Mouse (Mus musculus) heart, embryonic 11.5 days (tissue): ENCODE data around the gene March6. TPM values are rescaled to one million over a fixed set of nuclear protein-coding genes. Genes with fewer than 3 reads are reported as not detected.

Experiments
- ATAC-seq: fragments of 200-750 bp; cut with Nextera tagmentation; replicated peaks from 2 replicates; pipeline ENCODE4 v1.8.0; 2017; ENCODE audit warnings: moderate library complexity; ENCODE audit not compliant: insufficient number of reproducible peaks, low FRiP score, low TSS enrichment
- H3K27ac ChIP-seq: fragments of 300-500 bp; sonication (generic); 2 replicates; pipeline ENCODE4 v1.5.1; 2014; ENCODE audit warnings: mild to moderate bottlenecking, low read depth, low read length
- H3K27me3 ChIP-seq: fragments of 300-500 bp; sonication (generic); 2 replicates; pipeline ENCODE4 v1.6.1; 2014; ENCODE audit warnings: mild to moderate bottlenecking, low read length, mixed read lengths; ENCODE audit not compliant: control insufficient read depth, insufficient read depth
- H3K36me3 ChIP-seq: fragments of 300-500 bp; sonication (generic); 2 replicates; pipeline ENCODE4 v1.6.1; 2014; ENCODE audit warnings: mild to moderate bottlenecking, low read length, moderate library complexity, mixed read lengths; ENCODE audit not compliant: control insufficient read depth, insufficient read depth
- H3K4me1 ChIP-seq: fragments of 300-500 bp; sonication (generic); 2 replicates; pipeline ENCODE4 v1.6.1; 2014; ENCODE audit warnings: low read length; ENCODE audit not compliant: control insufficient read depth, insufficient read depth
- H3K4me2 ChIP-seq: fragments of 300-500 bp; sonication (generic); 2 replicates; pipeline ENCODE4 v1.6.1; 2014; ENCODE audit warnings: mild to moderate bottlenecking, moderate library complexity
- H3K4me3 ChIP-seq: fragments of 300-500 bp; sonication (generic); 2 replicates; pipeline ENCODE4 v1.5.1; 2014; ENCODE audit warnings: low read depth, low read length
- H3K9ac ChIP-seq: fragments of 300-500 bp; sonication (generic); 2 replicates; pipeline ENCODE4 v1.6.1; 2014; ENCODE audit warnings: mild to moderate bottlenecking, low read depth, low read length, moderate library complexity
- H3K9me3 ChIP-seq: fragments of 300-500 bp; sonication (generic); replicated peaks from 2 replicates; pipeline ENCODE4 v1.6.1; 2016; ENCODE audit warnings: low read length; ENCODE audit not compliant: control insufficient read depth
- WGBS: fragments of 180-500 bp; shearing (Covaris S2); extraction: QIAGEN DNeasy Blood & Tissue Kit; methylation state at CpG from one replicate; pipeline ENCODE4 v1.1.7; 2014; ENCODE audit not compliant: insufficient replicate concordance; 5-methylcytosine and 5-hydroxymethylcytosine counted together
- polyA plus RNA-seq: library from polyadenylated mRNA; unstranded; fragments of >200 nt; fragmentation: Nextera tagmentation; extraction: Ambion mirVana; gene quantifications from 2 replicates; pipeline ENCODE4 v1.2.1, GENCODE M21; 2014

The March6 gene
- polyA plus RNA-seq, 1 experiment from 2014 or later, result 31.1 TPM

- no peaks in the 10 kb centered on the region for H3K9me3 ChIP-seq
- peaks cover 23% of the 10 kb centered on the region for H3K4me1 ChIP-seq
- no peak overlapping the region for H3K4me2 ChIP-seq
- no peak overlapping the region for H3K27ac ChIP-seq
- H3K36me3 ChIP-seq, result no peaks in the 10 kb centered on the region
- no peaks in the 10 kb centered on the region for H3K27me3 ChIP-seq
- no peak for ATAC-seq
- 52% methylated on average over 7 of the region's 7 CpGs for WGBS
- no peak overlapping the region for H3K4me3 ChIP-seq
- H3K9ac ChIP-seq, result no peak overlapping the region
These were observed 36.6 kb upstream of the March6 start for GRCm38 (mm10) chr15:31567431-31567830.

- H3K4me1 ChIP-seq, result peaks cover 23% of the 10 kb centered on the region
- H3K27ac ChIP-seq, result no peak overlapping the region
- no peak overlapping the region for H3K4me2 ChIP-seq
- no peaks in the 10 kb centered on the region for H3K9me3 ChIP-seq
- no peak overlapping the region for H3K4me3 ChIP-seq
- H3K27me3 ChIP-seq, result no peaks in the 10 kb centered on the region
- 73% methylated on average over 1 of the region's 1 CpGs for WGBS
- no peak overlapping the region for H3K9ac ChIP-seq
- no peak for ATAC-seq
- no peaks in the 10 kb centered on the region for H3K36me3 ChIP-seq
These were observed 34.9 kb upstream of the March6 start for GRCm38 (mm10) chr15:31565786-31566185.

- no peak within 1 kb of the TSS for H3K9ac ChIP-seq
- peaks cover 23% of the 10 kb centered on the region for H3K4me1 ChIP-seq
- ATAC-seq, result no peak
- no peaks in the 10 kb centered on the region for H3K9me3 ChIP-seq
- 76% methylated on average over 5 of the region's 5 CpGs for WGBS
- H3K27me3 ChIP-seq, result no peaks in the 10 kb centered on the region
- no peaks in the 10 kb centered on the region for H3K36me3 ChIP-seq
- no peak within 1 kb of the TSS for H3K27ac ChIP-seq
- H3K4me3 ChIP-seq, result no peak within 1 kb of the TSS
- no peak within 1 kb of the TSS for H3K4me2 ChIP-seq
These were observed 34.3 kb upstream of the March6 start, which contains the start of gene Cmbl for GRCm38 (mm10) chr15:31565184-31565583. Cmbl (plus strand) TSS chr15:31565389.

GRCm38 (mm10) chr15:31563577-31564546 lies 33.0 kb upstream of the March6 start:
- WGBS, result 55% methylated on average over 19 of the region's 19 CpGs
- no peak overlapping the region for H3K27ac ChIP-seq
- peaks cover 16% of the 10 kb centered on the region for H3K4me1 ChIP-seq
- H3K4me3 ChIP-seq, result no peak overlapping the region
- no peaks in the 10 kb centered on the region for H3K36me3 ChIP-seq
- ATAC-seq, result no peak
- peak overlapping the region; percentile 46 for H3K4me2 ChIP-seq
- H3K27me3 ChIP-seq, result no peaks in the 10 kb centered on the region
- no peak overlapping the region for H3K9ac ChIP-seq
- H3K9me3 ChIP-seq, result no peaks in the 10 kb centered on the region

GRCm38 (mm10) chr15:31562847-31563246 lies 32.0 kb upstream of the March6 start:
- Histone ChIP-seq H3K4me3 (no peak overlapping the region), H3K27ac (no peak overlapping the region), H3K9ac (no peak overlapping the region), H3K4me2 (no peak overlapping the region), H3K27me3 (no peaks in the 10 kb centered on the region), H3K4me1 (peaks cover 11% of the 10 kb centered on the region), H3K9me3 (no peaks in the 10 kb centered on the region), H3K36me3 (no peaks in the 10 kb centered on the region)
- WGBS, result 37% methylated on average over 8 of the region's 8 CpGs
- no peak for ATAC-seq

- H3K4me2 ChIP-seq, result no peak overlapping the region
- no peaks in the 10 kb centered on the region for H3K36me3 ChIP-seq
- no peaks in the 10 kb centered on the region for H3K27me3 ChIP-seq
- H3K9me3 ChIP-seq, result no peaks in the 10 kb centered on the region
- WGBS, result 90% methylated on average over 4 of the region's 4 CpGs
- peaks cover 11% of the 10 kb centered on the region for H3K4me1 ChIP-seq
- no peak overlapping the region for H3K4me3 ChIP-seq
- no peak overlapping the region for H3K9ac ChIP-seq
- H3K27ac ChIP-seq, result no peak overlapping the region
- no peak for ATAC-seq
These were observed 31.1 kb upstream of the March6 start for GRCm38 (mm10) chr15:31561976-31562375.

- no peak for ATAC-seq
- 88% methylated on average over 6 of the region's 6 CpGs for WGBS
- no peak overlapping the region for H3K4me2 ChIP-seq
- H3K9me3 ChIP-seq, result no peaks in the 10 kb centered on the region
- H3K9ac ChIP-seq, result no peak overlapping the region
- H3K27me3 ChIP-seq, result no peaks in the 10 kb centered on the region
- H3K27ac ChIP-seq, result no peak overlapping the region
- peaks cover 11% of the 10 kb centered on the region for H3K4me1 ChIP-seq
- no peaks in the 10 kb centered on the region for H3K36me3 ChIP-seq
- no peak overlapping the region for H3K4me3 ChIP-seq
These were observed 30.5 kb upstream of the March6 start for GRCm38 (mm10) chr15:31561390-31561789.

GRCm38 (mm10) chr15:31554855-31555254 lies 24.0 kb upstream of the March6 start:
- Histone ChIP-seq H3K27me3 (no peaks in the 10 kb centered on the region), H3K4me2 (no peak overlapping the region), H3K36me3 (no peaks in the 10 kb centered on the region), H3K27ac (no peak overlapping the region), H3K9ac (no peak overlapping the region), H3K4me3 (no peak overlapping the region), H3K9me3 (no peaks in the 10 kb centered on the region), H3K4me1 (no peaks in the 10 kb centered on the region)
- WGBS, result 83% methylated on average over 2 of the region's 2 CpGs
- ATAC-seq, result no peak

- H3K4me1 ChIP-seq, result 0 out of 2 replicates have a peak, but pooled peaks cover 2% of the 10 kb centered on the region
- no peak overlapping the region for H3K4me3 ChIP-seq
- no peaks in the 10 kb centered on the region for H3K27me3 ChIP-seq
- H3K27ac ChIP-seq, result no peak overlapping the region
- H3K36me3 ChIP-seq, result no peaks in the 10 kb centered on the region
- no peak overlapping the region for H3K9ac ChIP-seq
- ATAC-seq, result no peak
- H3K9me3 ChIP-seq, result no peaks in the 10 kb centered on the region
- H3K4me2 ChIP-seq, result no peak overlapping the region
- 81% methylated on average over 4 of the region's 4 CpGs for WGBS
These were observed 19.5 kb upstream of the March6 start for GRCm38 (mm10) chr15:31550381-31550780.
